Mouse (Mus musculus) brain, embryonic 14.5 days (tissue): ENCODE measurements at regions not wholly inside any gene's neighbourhood (a gene's known extent, or its start where the extent isn't known, plus 50 kb on each side); places are given as distances from the start of the nearest gene placed in this dataset.
A peak's percentile ranks its signal among the peaks of the same experiment; 100 is the strongest.

Source experiments
- DNase-seq: peaks from one replicate; pipeline ENCODE4 v3.0.0-alpha.2; 2011; ENCODE audit warnings: low read depth
- CTCF ChIP-seq: fragments of 200-500 bp; IDR thresholded peaks from 2 replicates; pipeline ENCODE4 v1.5.1; 2012; ENCODE audit warnings: inconsistent platforms, mild to moderate bottlenecking, moderate library complexity, borderline replicate concordance; ENCODE audit not compliant: insufficient read depth, insufficient read length; ENCODE audit errors: extremely low read depth
- POLR2A ChIP-seq: fragments of 200-500 bp; IDR thresholded peaks from 2 replicates; pipeline ENCODE4 v1.6.1; 2012; ENCODE audit warnings: mild to moderate bottlenecking, inconsistent platforms, borderline replicate concordance; ENCODE audit not compliant: poor library complexity, insufficient read depth, insufficient read length, severe bottlenecking; ENCODE audit errors: extremely low read depth

DNA sequence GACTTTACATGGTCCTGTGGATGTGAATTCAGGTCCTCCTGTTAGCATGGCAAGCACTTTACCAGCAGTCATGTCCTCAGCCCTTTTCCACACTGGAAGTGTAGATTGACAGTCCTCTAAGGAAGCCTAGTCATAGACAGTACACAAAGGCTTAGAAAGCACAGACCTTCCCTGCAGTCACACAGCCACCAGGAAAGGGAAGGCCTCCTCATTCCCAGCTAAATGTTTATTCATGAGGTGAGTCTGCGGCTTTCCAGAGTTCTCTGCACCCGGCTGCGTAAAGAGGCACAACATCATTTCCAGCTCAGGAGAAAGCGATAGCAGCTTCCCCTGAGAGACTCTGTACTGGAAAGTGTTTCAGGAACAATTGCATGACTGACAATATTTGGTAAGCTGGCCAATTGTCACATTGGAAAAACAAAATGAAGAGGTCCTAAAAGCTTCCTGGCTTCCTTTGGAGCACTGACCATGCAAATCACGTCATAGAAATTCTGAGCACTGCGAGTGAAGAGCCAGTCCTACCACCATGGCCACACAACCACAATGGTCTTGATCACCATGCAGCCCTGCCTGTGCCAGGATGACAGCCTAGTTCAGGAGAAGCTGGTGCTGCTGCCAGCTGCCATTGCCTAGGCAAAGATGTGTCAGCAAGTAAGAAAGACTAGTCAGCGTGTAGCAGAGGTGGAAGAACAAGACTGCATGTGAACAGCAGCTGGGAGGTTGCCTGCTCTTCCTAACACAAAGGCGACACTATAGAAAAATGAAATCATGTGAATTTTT is 252.2 kb upstream of the Tbl1xr1 start:
- peak; percentile 68 for DNase-seq
- no peak for TF ChIP-seq POLR2A
- TF ChIP-seq CTCF, result no peak

DNA sequence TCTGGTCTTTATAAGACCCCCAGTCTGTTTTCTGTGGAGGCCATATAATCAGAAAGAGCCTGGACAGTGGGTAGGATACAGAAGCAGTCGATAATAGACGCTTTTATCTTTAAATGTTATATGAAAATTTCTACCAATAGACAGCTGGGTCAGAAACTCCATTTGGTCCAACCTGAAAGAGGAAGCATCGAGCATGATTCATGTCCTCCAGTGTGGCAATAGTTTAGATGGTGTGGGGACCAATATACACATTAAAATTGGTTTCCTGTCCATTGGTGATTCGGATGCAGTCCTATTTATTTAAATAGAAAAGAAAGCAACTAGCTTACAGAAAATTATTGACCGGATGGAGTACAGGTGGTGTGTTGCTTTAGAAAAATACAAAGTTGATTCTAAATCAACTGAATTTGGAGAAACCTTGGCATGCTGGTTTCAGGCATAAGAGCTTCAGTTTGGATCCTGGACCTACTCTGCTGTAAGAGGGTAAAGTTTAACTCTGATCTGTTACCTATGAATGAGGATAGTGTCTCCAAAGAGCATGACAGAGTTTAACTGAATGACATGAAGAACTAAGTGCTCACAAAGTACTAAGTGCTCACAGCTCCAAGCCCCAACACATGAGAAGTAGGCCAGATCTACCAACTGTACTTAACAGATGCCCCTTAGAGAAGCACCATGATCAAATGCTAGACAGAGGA is 251.4 kb upstream of the Tbl1xr1 start:
- no peak for DNase-seq
- no peak for TF ChIP-seq POLR2A
- no peak for TF ChIP-seq CTCF

DNA sequence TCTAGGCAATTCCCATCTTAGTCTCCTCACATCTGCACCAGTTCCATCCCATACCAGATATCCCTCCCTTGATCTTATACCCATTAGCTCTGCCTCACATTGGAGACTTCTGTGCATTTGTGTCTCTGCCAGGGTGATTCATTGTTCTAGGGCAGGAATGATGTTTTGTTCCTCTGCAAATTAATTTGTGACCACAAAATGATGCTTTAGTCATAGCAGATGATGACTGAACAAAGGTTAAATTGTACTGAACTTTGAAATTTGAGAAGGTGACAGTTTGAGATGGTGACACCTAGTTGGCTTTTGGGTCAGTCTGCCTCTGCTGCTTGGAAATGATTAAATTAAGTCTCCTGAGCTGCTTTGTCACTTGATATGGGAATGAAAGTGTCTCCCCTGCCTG is 248.8 kb upstream of the Tbl1xr1 start:
- no peak for TF ChIP-seq CTCF
- TF ChIP-seq POLR2A, result no peak
- DNase-seq, result no peak

DNA sequence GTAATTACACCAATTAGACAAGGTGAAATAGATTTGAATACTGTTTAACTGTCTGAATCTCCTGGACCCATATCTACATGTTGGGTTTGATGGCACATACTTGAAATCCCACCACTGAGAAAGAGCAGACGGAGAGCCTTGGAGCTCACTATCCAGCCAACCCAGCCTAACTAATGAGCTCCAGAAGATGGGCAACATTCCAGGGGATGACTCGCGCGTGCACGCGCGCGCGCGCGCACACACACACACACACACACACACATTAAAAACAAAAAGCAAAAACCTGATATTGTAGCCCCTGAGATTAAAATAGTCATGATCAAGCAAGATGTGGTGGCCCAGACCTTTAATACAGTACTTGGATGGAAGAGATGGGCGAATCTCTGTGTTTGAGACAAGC is 243.3 kb upstream of the Tbl1xr1 start:
- DNase-seq, result peak; percentile 45
- TF ChIP-seq POLR2A (no peak), CTCF (no peak)

DNA sequence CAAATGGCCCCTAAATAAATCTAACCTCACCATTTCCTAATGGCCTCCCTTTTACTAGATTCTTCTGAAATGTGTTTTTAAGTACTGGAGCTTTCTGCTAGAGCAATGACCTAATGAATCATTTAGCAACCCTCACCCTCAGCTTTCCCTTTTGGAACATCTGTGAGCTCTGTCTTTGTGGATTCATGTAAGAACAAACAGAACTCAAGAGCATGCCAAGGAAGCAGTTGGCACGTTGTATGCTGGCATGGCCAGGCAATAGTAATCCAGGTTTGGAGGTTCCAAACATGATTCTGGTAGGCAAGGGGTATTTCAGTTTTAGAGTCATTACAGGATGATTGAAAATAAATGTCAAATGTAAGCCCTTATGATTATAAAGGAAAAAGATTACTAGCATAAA is 240.9 kb upstream of the Tbl1xr1 start:
- peak; percentile 38 for DNase-seq

DNA sequence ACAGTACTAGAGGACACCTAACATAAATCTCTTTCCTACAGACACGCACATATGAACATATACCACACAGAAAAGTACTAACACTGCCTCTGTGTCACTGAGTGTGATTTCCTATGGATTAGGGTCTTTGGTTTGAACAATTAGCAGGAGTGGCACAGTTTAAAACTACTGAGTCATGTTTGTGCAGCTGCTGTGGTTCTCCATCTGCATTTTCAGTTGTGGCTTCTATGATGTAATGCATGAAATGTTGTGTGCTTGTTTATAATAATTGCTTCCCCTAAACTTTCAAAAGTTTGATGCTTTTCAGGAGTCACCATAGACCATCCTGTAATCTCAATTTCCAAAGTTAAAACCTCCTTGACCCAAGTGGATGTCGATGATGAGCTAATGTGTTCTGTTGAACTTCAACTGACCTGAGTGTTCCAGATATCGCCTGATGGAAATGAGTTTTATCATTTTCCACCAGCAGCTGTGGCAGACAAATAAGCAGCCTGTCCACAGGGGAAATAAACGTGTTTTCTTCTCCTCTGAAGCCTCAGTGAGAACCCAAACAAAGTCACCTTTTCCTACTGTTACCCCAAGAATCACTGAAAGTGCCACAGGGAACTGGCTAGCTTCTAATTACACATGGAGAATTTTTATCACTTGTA is 239.0 kb upstream of the Tbl1xr1 start:
- TF ChIP-seq POLR2A, result no peak
- no peak for TF ChIP-seq CTCF
- DNase-seq, result no peak

More for the DNA sequence above, 240.9 kb upstream of the Tbl1xr1 start:
- TF ChIP-seq POLR2A, result no peak
- no peak for TF ChIP-seq CTCF

DNA sequence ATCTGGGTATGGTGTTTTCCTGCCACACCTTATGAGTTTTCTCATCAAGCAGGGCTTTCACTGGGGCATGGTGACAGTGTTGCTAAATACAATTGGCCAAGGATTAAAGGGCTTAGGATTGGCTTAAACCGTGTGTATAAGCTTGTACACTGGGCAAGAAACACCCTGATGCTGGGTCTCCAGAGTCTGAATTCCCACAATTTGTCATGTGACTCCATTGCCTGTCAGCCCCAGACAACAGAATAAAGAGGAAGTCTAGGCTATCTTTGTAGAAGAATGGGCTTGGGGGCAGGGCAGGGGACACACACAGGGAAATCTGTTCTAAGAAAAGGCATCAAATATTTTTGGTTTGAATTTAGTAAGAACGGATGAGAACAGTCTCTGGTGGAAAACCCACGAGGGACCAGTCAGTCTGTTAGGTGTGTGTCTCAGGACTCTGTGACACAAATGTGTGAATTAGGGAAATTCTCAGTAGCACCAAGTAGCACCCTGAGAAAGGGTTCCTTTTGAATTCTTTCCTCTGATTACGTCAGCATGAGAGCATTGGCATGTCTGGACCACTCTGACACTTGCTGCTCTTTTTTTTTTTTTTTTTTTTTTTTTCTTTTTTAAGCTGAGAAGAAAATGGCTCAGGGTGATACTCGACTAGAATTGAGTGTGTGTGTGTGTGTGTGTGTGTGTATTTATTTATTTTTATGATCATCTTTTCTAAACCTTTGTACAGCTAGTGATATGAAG is 235.5 kb upstream of the Tbl1xr1 start:
- TF ChIP-seq POLR2A (no peak), CTCF (no peak)
- DNase-seq, result peak; percentile 46

DNA sequence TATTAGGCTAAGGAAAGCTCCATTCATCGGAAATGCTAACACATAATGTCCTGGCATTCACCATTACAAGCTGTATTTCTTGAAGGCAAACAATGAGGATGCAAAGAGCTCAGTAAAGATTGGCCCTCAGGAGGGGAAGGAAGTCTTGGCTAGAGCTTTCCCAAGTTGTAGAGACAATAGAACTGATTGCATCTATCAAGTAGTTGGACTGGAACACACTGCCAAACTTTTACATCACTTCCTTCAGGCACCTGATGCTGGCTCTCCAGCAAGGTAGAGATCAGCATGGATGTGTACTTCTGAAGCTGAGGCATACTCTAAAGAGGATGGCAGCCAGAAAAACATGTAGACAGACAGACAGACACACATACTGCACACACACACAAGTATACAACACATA is 234.9 kb upstream of the Tbl1xr1 start:
- DNase-seq, result peak; percentile 50
- TF ChIP-seq CTCF (no peak), POLR2A (no peak)

DNA sequence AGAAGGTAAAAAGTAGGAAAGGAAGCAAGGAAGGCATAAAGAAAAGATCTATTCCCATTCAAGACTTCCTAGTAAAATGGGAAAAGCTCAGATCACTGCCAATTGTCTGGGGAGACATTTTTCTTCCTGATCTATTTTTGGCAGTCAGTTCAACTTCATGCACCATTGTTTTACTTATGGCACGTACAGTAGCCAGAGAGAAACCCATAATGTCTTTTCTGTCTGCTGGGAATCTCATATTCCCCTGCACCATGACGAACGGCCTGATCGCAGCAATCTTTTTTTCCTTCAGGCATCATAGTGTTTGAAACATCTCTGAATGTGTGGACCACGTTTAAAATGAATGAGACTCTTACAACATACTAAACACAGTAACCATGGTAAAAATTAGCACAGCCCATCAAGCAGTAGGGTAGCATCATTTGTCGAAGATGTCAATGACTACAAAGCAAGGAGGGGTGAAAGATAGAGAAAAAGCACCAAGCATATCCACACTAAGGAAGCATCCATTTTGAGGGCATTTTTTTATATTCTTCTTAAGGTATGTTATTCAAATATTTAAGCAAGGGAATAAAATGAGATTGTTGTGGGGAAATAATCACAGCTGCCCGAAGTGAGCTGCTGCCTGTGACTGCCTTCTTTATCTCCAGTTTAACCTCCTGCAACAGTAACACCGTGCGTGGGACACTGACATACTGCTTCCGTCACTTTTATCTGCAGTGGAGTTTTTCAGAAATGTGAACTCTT is 233.7 kb upstream of the Tbl1xr1 start:
- TF ChIP-seq CTCF (no peak), POLR2A (no peak)
- no peak for DNase-seq

DNA sequence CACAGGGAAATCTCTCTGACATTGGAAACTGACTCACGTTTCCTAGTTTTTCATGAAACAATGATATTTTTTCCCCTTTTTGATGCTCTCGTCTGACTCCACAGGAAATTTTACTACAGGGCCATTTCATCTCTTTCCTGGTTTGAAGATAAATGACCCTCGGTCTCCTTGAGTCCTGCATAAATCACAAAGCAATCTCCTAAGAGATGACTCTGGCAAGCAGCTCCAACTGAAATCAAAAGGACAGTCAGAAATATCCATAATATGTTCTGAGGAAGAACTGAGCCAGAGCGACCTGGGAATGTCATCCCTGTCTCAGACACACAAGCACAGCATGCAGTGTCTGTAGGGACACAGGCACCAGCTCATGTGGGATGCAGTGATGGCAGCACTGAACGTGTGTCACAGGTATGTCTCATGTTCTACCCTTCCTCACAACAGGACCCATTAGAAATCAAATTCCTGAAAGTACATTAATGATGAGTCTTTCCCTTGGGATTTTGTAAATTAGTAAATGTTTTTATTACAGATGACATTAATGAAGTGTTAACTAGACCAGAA is 233.1 kb upstream of the Tbl1xr1 start:
- DNase-seq, result peak; percentile 41
- TF ChIP-seq CTCF, result no peak
- TF ChIP-seq POLR2A, result no peak

DNA sequence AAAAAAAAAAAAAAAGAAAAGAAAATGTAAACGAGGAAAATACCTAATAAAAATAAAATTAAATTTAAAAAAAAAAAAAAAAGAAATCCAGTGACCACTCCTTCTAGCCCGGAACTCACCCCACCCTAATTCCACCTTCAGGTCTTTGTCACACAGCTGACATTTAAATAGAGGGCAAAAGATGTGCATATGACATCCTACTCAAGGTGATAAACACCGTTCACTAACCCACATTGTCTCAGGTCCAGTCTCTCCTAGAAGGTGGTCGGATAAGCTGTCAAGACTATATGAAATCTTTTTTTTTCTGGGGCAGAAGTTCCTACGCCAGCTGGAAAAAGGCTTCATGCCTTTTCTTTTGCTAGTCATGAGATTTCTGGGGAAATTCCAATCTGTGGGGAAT is 226.6 kb upstream of the Tbl1xr1 start:
- no peak for DNase-seq
- TF ChIP-seq POLR2A (no peak), CTCF (no peak)

DNA sequence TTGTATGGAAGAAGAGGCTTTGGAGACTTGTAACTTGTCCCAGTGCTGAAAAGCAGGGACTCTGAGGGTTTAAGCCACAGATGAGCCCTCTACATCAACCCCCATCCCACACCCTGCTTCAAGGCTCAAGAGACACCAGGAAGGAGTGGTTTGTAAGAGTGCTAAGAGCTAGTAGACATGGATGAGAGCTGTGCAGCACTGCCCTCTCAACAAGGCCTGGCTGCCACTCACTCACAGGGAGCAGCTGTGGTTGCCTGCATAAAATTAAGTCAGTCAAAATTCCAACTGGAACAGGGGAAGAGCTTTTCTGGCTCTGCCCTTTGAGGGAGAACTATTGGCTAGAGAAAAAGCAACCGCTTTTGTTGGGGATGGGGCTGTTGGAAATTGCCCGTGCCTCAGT is 225.5 kb upstream of the Tbl1xr1 start:
- no peak for TF ChIP-seq POLR2A
- no peak for TF ChIP-seq CTCF

More for the DNA sequence above, 225.5 kb upstream of the Tbl1xr1 start:
- DNase-seq, result peak; percentile 35
